Comparison of ENCODE assay signal across 11 mouse cellular contexts in genomic region chr5:120558762-120559161, GRCm38 (mm10). TPM values are rescaled to one million over a fixed set of nuclear protein-coding genes. Genes with fewer than 3 reads are reported as not detected.
DNase-seq lines count a peak whose midpoint lies in the region; ATAC-seq and TF ChIP-seq lines count a peak whose summit lies in the region.
"Had no signal": no experiment of that assay in that cellular context is flagged by ENCODE, and none has a peak within 500 bp of the region (broad histone marks: within the 10 kb centered on the region; RNA-seq: fewer than 3 reads in every experiment).

No protein-coding gene starts in this region.

- 67% methylated on average over 14 of the region's 14 CpGs for WGBS in limb, embryonic 13.5 days

- H3K4me2 ChIP-seq in limb, embryonic 13.5 days (replicated peaks) = no peak overlapping the region

- peaks cover 37% of the 10 kb centered on the region for H3K36me3 ChIP-seq in limb, embryonic 13.5 days

- no peaks in the 10 kb centered on the region for H3K27me3 ChIP-seq in limb, embryonic 13.5 days

- no peaks in the 10 kb centered on the region for H3K9me3 ChIP-seq in limb, embryonic 13.5 days
- H3K9me3 ChIP-seq: G1E had no signal

- ATAC-seq in limb, embryonic 13.5 days (ENCODE audit: low FRiP score, low read depth) = no peak

- peak overlapping the region; percentile 96 for H3K27ac ChIP-seq in gastrocnemius, adult 2 months
- no peak overlapping the region for H3K27ac ChIP-seq in limb, embryonic 13.5 days

- intact Hi-C loops in gastrocnemius, adult 2 months (cut with DNase I) = no loop called here

- no peak for TF ChIP-seq CTCF in gastrocnemius, adult 2 months (IDR thresholded peaks at IDR 0.05)

- peak overlapping the region; percentile 15 for H3K4me3 ChIP-seq in gastrocnemius, adult 2 months
- H3K4me3 ChIP-seq in limb, embryonic 13.5 days = no peak overlapping the region
- H3K4me3 ChIP-seq: erythroblast, embryonic 14.5 days had no signal

- peaks cover 49% of the 10 kb centered on the region for H3K4me1 ChIP-seq in limb, embryonic 13.5 days

- peak; percentile 56 for DNase-seq in gastrocnemius, adult 2 months
- DNase-seq in gastrocnemius, postnatal 10 days = no peak
- peak; percentile 38 for DNase-seq in right cerebral cortex, postnatal 14 days
- no peak for DNase-seq in right cerebral cortex, postnatal 4 days
- DNase-seq in spleen, postnatal 36 days (ENCODE audit: low spot score in 2 of 2) = peak; percentile 54 to 58
- DNase-seq in urinary bladder, adult 18-20 months (ENCODE audit: low spot score in 2 of 2) = no peak
- DNase-seq in T-cell, adult 2 months (ENCODE audit: low spot score) = no peak
- DNase-seq: thymus, adult 18-20 months had no signal

- peak overlapping the region; percentile 43; the same call in 1 of the 2 replicates for H3K9ac ChIP-seq in limb, embryonic 13.5 days

RNA-seq across cellular contexts. Expression of gene Tpcn1, which starts 29.7 kb away (rescaled TPM):
- 10 to 100 TPM; 42.7 to 44.8 TPM for total RNA-seq in gastrocnemius, adult 2 months (2021)
- total RNA-seq in gastrocnemius, postnatal 10 days (2021) = 10 to 100 TPM; 67.1 to 71.2 TPM
- polyA plus RNA-seq in limb, embryonic 13.5 days (2015; fragmentation: Nextera tagmentation; extraction: Ambion mirVana) = 23.7 and 24.0 TPM in 2 replicates

RNA-seq across cellular contexts. Expression of gene Iqcd, which starts 30.1 kb away (rescaled TPM):
- total RNA-seq in gastrocnemius, adult 2 months (2021) = not detected
- total RNA-seq in gastrocnemius, postnatal 10 days (2021) = under 1 TPM; 0.40 to 0.50 TPM
- polyA plus RNA-seq in limb, embryonic 13.5 days (2015; fragmentation: Nextera tagmentation; extraction: Ambion mirVana) = 0.68 and 0.69 TPM in 2 replicates

RNA-seq across cellular contexts. Expression of gene Slc8b1, which starts 47.8 kb away (rescaled TPM):
- total RNA-seq in gastrocnemius, adult 2 months (2021) = 10 to 100 TPM in 1 of 2 experiments, 1 to 10 TPM in 1; 8.1 to 10.5 TPM
- 10 to 100 TPM; 15.1 to 20.0 TPM for total RNA-seq in gastrocnemius, postnatal 10 days (2021)
- polyA plus RNA-seq in limb, embryonic 13.5 days (2015; fragmentation: Nextera tagmentation; extraction: Ambion mirVana) = 6.1 and 6.9 TPM in 2 replicates

RNA-seq across cellular contexts. Expression of gene Rita1, which starts 53.6 kb away (rescaled TPM):
- 1 to 10 TPM; 4.9 to 6.6 TPM for total RNA-seq in gastrocnemius, adult 2 months (2021)
- 1 to 10 TPM; 4.7 to 6.2 TPM for total RNA-seq in gastrocnemius, postnatal 10 days (2021)
- polyA plus RNA-seq in limb, embryonic 13.5 days (2015; fragmentation: Nextera tagmentation; extraction: Ambion mirVana) = 15.6 and 17.9 TPM in 2 replicates

RNA-seq across cellular contexts. Expression of gene Ddx54, which starts 53.8 kb away (rescaled TPM):
- total RNA-seq in gastrocnemius, adult 2 months (2021) = 10 to 100 TPM; 16.9 to 17.7 TPM
- total RNA-seq in gastrocnemius, postnatal 10 days (2021) = 10 to 100 TPM; 22.4 to 23.9 TPM
- polyA plus RNA-seq in limb, embryonic 13.5 days (2015; fragmentation: Nextera tagmentation; extraction: Ambion mirVana) = 46.5 and 47.2 TPM in 2 replicates

Comparison
In these comparisons a context has a peak if more than half of its experiments do, and no peak if none do; other contexts are left out.
1. DNase-seq: peak in gastrocnemius, adult 2 months (single experiment), right cerebral cortex, postnatal 14 days (single experiment) and spleen, postnatal 36 days (2 of 2); none in gastrocnemius, postnatal 10 days (single experiment), right cerebral cortex, postnatal 4 days (single experiment), urinary bladder, adult 18-20 months (0 of 2) and T-cell, adult 2 months (single experiment).